Mouse (Mus musculus): Measurements from ENCODE around the gene Stambp.

The Stambp gene

DNA sequence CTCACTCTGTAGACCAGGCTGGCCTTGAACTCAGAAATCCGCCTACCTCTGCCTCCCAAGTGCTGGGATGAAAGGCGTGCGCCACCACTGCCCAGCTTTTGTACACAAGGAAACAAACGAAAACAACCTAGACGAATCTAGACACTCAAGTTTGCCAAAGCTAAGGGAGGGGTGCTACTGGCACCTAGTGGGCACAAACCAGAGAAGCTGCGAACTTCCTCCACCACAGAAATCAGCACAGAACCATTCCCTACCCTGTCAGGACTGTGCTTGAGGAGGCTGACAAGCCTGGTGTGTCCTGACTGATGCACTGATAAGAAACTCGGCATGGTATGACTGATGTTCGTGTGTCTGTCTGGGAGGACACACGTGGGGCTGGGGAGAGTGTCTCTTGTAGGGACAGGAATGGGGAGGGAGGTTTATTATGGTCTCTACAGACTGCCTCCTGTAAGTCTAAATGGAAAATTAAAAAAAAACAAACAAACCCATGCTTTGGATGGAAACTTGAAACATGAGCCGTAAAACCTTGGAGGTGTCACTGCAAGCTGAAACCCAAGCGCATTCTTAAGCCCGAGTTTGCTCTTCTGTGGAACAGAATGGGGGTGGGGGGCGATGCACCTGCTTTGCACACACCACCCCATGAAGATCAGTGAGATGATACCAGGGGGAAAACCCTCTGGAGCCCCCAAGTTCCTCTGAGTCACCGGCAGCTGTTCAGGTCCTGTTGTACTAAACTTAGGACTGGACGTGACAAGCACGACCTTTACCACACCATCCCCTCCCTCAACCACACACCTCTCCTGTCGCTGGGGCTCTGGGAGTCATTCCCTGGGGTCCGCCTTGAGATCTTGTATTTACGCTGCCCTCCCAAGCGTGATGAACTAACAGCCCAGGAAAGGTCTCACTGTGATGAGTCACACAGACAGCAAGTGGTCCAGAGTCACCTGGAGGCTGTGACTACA, 3.3 kb downstream of the Stambp start:
- no peak for DNase-seq (ENCODE audit: low spot score)

DNA sequence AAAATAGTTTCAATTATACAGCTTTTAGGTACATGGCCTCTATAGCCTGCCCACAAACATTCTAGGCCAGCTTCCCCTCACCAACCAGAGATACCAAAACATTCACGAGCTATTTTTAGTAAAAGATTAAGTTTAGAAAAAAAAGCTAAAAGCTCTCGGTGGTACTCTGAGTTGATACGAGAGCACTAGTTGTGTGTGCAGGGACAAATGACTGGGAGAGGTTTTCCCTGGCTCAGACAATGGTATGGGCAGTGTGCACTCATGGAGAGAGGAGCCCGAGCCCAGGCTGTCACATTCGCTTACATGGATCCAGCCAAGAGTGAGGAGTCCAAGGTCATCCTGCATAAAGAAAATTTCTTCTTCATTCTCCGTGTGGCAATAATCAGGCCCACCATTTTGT, 16.6 kb downstream of the Stambp start:
- no peak for DNase-seq (ENCODE audit: low spot score)

- no peak for DNase-seq (ENCODE audit: low spot score)
These were observed 24.2 kb downstream of the Stambp start for GRCm38 (mm10) chr6:83548346-83548745.

- DNase-seq (ENCODE audit: low spot score), result no peak
These were observed 26.8 kb downstream of the Stambp start for GRCm38 (mm10) chr6:83545778-83546177.

DNA sequence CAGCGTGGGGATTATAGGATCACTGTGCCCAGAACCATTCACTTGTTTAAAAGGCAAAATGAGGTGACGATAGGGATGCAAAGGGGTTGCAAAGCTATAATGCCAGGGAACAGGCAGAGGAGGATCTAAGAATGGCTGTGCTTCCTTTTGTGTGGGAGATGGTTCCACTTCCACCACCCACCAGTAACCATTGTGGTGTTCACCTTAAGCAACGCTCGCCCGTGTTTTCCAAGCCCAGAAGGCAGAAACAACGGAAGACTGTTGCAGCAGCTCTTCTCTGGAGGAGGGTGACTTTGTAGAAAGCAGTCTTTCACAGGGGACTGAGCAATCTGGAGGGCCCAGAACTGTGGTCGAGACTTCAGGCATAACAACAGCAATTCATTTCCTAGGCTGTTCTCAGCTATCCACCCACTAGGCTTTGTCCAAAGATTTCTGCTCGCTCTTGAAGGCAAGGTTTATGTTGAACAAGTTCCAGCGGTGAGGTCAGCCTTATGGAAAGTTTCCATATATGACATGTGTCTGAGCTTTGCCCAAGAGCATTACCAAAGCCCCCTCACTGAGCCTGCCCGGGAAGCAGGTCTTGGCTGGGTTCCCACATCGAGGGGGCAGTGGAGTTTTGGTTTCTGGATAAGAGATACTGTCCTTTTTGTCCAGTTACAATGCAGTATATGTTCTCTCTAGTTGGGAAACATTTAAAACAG, 30.6 kb downstream of the Stambp start:
- DNase-seq (ENCODE audit: low spot score), result no peak

- no peak for DNase-seq (ENCODE audit: low spot score)
These were observed 32.5 kb downstream of the Stambp start for GRCm38 (mm10) chr6:83540017-83540416.

- no peak for DNase-seq (ENCODE audit: low spot score)
These were observed 35.8 kb downstream of the Stambp start for GRCm38 (mm10) chr6:83536795-83537059.

DNA sequence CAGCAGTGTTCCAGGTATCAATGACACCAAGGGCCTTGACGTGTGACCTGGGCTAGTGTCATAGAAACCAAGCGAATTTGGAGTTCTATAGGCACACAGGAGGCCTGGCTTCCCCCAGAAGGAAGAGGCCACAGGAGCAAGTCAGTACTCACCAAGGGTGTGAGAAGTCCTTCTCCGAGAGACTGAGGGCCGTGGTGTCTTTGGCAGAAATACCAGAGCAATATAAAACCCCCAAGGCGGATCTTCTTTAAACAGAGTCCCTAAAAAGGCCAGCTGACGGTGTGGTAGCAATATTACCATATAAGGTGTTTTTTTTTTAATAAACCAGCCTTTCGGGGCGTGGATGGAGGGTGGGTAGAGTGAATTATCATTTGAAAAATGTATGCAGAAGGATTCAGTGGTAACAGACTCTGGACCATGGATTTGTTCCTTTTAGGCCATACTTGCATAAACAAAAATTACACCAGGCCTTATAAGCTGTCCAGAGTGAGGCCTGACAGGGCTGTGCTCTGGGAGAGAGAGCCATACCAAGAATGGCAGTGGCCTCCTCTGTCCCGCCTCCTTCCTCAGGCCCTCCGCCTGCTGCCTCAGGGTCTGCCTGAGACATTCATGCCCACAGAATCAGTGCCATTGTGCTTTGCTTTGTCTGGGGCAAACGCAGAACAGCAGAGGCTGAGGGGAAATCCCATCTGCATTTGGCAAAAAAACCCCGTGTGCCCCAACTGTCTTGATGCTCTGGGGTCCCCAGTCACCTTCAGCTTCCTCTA, 36.3 kb downstream of the Stambp start, which contains the start of gene Actg2:
Gene Actg2 (minus strand): TSS at position 238 of the 767 bp plus-strand sequence.
- no peak for DNase-seq (ENCODE audit: low spot score)

DNA sequence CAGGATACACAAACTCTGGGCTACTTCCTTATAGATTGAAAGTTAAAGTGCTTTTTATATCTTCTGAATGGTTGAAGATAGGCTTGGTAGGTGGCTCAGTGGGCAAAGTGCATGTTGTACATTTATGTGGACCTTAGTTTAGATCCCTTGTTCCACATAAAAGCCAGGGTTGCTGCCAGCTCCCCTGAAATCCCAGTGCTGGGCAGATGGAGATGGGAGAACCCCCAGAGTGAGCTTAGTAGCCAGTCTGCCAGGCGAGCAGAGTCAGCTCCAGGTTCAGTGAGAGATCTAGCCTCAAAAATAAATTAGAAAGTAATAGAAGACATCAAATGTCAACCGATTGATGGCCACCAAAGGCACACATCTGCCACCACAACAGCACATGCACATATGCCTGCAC, 39.9 kb downstream of the Stambp start:
- no peak for DNase-seq (ENCODE audit: low spot score)

DNA sequence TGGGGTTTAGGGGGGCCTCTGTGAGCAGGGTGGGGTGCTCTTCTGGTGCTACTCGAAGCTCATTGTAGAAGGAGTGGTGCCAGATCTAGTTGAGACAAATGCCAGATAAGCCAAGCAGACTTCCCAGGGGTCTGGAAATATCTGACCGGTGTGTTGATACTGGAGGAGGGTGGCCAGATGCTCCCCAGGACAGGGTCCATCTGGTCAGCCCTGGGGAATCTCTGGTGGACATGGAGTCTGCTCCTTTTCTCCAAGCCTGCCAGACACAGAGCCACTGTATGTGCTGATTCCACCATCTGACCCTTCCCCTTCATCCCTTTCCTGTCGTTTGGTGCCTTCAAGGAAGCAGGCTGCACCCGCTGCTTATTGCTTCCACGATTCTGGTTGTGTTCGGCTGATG, 49.3 kb downstream of the Stambp start:
- DNase-seq (ENCODE audit: low spot score), result no peak

- peak; percentile 28 for DNase-seq (ENCODE audit: low spot score)
These were observed 50.7 kb downstream of the Stambp start for GRCm38 (mm10) chr6:83521784-83522183.

GRCm38 (mm10) chr6:83518637-83519036, 53.9 kb downstream of the Stambp start:
- DNase-seq (ENCODE audit: low spot score), result no peak

DNA sequence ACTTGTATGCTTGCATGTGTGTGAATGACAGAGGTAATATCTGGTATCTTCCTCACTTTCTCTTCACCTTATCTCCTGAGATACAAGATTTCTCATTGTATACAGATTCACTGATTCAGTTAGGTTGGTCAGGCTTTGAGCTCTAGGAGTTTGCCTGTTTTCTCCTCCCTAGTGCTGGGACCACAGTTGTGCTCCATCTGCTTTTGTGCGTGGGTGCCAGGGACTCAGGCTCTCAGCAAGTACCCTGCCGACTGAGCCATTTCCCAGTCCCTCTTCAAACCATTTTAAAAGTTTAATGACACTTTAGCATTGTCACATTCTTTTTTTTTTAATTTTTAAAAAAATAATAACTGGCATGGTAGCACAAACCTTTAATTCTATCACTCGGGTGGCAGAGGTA, 57.4 kb downstream of the Stambp start:
- DNase-seq (ENCODE audit: low spot score), result no peak

DNA sequence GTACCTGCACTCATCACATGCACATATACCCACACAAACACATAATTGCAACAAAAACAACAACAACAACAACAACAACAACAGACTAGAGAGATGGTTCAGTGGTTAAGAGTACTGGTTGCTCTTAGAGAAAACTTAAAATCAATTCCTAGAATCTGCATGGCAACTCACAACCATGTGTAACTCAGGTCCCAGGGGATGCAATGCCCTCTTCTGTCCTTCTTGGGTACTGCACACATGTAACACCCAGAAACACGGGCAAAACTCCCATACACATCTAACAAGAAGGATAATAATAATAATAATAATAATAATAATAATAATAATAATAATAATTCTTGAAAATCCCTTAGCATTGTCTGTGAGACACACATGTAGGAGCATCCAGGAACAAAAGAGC, 60.0 kb downstream of the Stambp start:
- DNase-seq (ENCODE audit: low spot score), result no peak

GRCm38 (mm10) chr6:83510210-83510609, 62.3 kb downstream of the Stambp start:
- DNase-seq (ENCODE audit: low spot score), result no peak

DNA sequence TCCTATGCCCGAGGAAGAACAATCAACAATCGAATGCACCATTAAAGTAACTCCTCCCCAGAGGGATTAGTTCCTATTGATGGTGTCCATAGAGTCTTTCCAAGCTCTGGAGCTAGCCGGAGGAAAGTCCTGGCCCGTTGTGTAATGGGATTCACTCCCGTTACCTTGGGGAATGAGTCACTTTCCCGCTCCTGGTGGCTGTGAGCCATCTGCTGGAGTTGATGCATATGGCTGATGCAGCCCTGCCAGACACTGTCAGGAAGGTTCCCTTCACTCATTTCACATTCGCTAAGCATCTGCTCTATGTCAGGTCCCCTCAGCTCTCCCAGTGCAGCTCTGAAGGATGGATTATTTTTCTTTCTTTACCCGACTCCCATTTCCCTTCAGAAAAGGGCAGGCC, 63.1 kb downstream of the Stambp start:
- no peak for DNase-seq (ENCODE audit: low spot score)

GRCm38 (mm10) chr6:83507168-83507546, 65.4 kb downstream of the Stambp start:
- no peak for DNase-seq (ENCODE audit: low spot score)

- DNase-seq (ENCODE audit: low spot score), result peak; percentile 95
These were observed 66.0 kb downstream of the Stambp start, which contains the start of gene Dguok for GRCm38 (mm10) chr6:83506258-83507167. Gene Dguok (minus strand): TSS chr6:83506969.

- no peak for DNase-seq (ENCODE audit: low spot score)
These were observed 67.0 kb downstream of the Stambp start for GRCm38 (mm10) chr6:83505554-83505953.

DNA sequence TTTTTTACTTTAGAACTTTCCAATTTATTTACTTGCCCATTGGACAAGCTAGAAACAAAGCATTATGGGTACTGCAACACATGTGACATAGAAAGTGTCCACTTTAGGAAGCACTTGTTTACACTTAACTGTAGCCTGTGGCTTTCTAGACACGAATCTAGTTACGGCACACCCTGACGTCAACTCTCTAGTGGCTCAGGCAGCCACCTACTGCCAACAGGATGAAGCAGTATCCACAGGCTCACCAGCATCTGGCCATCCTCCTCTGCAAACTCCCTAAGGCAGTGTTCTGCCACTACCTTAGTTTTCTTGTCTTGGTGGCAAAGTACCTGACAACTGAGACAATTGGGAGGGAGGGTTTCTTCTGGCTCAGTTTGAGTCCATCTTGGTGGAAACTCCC, 69.2 kb downstream of the Stambp start:
- no peak for DNase-seq (ENCODE audit: low spot score)

DNA sequence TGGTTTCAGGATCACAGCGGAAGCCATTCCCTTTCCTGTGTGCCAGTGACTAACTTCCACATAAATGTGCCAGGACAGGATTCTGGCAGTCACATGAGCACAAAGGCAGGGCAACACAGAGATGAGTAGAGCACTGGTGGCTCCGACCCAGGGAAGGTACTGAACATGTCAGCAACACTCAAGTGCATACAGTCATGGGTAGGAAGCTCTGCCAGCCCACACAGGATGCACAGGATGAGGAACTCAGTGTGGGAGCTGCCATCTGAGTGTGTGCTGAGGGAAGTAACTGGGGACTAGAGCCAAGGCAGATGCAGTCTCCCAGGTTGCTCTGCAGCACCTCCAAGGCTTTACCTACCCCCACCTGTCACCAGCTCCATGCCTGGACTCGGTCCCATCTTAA, 69.9 kb downstream of the Stambp start:
- DNase-seq (ENCODE audit: low spot score), result no peak
